Mouse (Mus musculus): ENCODE results near the gene Rnd2.

DNA sequence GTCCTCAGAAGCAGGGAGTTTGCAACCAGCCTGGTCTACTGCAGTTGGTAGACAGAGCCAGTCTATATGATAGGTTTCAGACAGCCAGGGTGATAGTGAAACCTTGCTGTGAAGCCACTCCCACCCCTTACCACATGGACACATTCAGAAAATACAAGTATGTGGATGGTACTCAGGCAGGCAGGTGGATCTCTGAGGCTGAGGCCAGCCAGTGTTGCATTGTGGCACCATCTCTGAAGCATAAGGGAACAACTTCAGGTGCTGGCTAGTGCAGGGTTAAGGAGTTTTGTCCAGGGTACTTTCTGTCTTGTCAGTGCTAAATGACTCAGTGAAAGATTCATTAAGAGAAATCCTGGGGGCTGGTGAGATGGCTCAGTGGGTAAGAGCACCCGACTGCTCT is 18.5 kb upstream of the Rnd2 start:
- TF ChIP-seq TAL1 (conservative IDR thresholded peaks at IDR 0.05; ENCODE audit: low read depth, low read length) = no peak
- no peak for TF ChIP-seq CTCF (IDR thresholded peaks at IDR 0.05; ENCODE audit: low read depth, low read length)
- no peak for TF ChIP-seq GATA1 (IDR thresholded peaks at IDR 0.05; ENCODE audit: borderline replicate concordance, low read length)
